Mouse (Mus musculus) olfactory bulb, adult 2 months (tissue): Measurements from ENCODE around the gene Ehbp1l1. TPM values are rescaled to one million over a fixed set of nuclear protein-coding genes. Genes with fewer than 3 reads are reported as not detected.

Source experiments
- H3K27ac ChIP-seq: fragments of 200-500 bp; 2 replicates; pipeline ENCODE4 v1.5.1; 2012; ENCODE audit warnings: low read depth, low read length; ENCODE audit not compliant: insufficient read depth
- H3K4me1 ChIP-seq: fragments of 200-500 bp; 2 replicates; pipeline ENCODE4 v1.6.1; 2012; ENCODE audit warnings: low read length; ENCODE audit not compliant: control insufficient read depth, insufficient read depth
- H3K4me3 ChIP-seq: fragments of 200-500 bp; 2 replicates; pipeline ENCODE4 v1.5.1; 2012; ENCODE audit warnings: mild to moderate bottlenecking, low read depth, low read length, moderate library complexity; ENCODE audit not compliant: insufficient read depth
- CTCF ChIP-seq: fragments of 200-500 bp; IDR thresholded peaks from 2 replicates; pipeline ENCODE4 v1.5.1; 2012; ENCODE audit warnings: low read depth, mild to moderate bottlenecking, low read length, moderate library complexity; ENCODE audit not compliant: insufficient read depth
- POLR2A ChIP-seq: fragments of 200-500 bp; IDR thresholded peaks from 2 replicates; pipeline ENCODE4 v1.6.1; 2012; ENCODE audit warnings: mild to moderate bottlenecking, low read depth, low read length, moderate library complexity; ENCODE audit not compliant: insufficient read depth
- WGBS: fragments of 180-500 bp; shearing (Covaris S2); methylation state at CpG from one replicate; pipeline ENCODE4 v1.1.7; 2018; 5-methylcytosine and 5-hydroxymethylcytosine counted together
- polyA plus RNA-seq: library from polyadenylated mRNA; stranded (reverse); fragments of >200 nt; gene quantifications from 2 replicates; pipeline ENCODE4 v1.2.4, GENCODE M21; 2012; ENCODE audit warnings: low replicate concordance; ENCODE audit not compliant: missing spikeins, insufficient read depth, insufficient read length

The Ehbp1l1 gene
- polyA plus RNA-seq, 1 experiment: not detected

DNA sequence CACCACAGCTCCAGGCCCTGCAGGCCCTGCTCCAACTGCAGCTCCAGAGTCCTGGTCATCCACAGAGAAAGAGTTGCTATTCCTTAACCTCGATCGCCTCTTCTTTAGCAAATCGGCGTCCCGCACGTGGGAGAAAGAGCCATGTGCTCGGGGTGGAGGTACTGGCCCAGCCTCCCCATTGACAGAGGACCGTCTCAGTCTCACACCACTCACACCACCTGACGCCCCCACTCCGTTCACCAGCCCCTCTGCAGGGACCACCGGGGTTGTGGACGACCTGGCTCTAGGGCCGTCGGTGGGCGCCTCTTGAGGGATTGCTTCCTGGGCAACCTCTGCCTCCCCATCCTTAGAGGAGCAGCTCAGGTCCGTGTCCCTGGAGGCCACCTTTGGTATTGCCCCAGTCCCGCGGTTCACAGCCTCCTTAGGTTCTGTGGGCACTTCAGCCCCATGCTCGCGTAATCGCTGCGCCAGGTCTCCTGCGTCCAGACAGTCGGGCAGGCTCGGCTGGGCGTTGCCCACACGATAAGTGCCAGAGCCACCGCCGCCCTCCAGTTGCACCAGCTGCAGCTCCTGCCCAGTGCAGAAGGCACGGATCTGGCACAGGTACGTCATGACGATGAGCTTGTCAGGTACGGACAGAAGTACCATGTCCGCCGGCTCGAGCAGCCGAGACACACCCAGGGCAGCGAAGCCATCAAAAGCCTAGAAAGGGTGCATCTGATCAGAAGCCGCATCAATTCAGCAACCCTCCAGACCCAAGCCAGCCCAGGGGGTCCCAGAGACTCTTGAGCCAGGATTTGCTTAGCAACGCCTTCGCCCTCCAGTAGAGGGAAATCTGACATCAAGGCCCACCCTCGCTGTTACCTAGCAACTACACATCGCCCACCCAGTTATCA lies 10.1 kb downstream of the Ehbp1l1 start:
- TF ChIP-seq POLR2A (no peak), CTCF (peak; percentile 50; the same call in 1 of the 2 replicates)
- Histone ChIP-seq H3K4me3 (peak overlapping the region; percentile 31), H3K27ac (no peak overlapping the region), H3K4me1 (peaks cover 24% of the 10 kb centered on the region)
- 26% methylated on average over 43 of the region's 43 CpGs for WGBS

DNA sequence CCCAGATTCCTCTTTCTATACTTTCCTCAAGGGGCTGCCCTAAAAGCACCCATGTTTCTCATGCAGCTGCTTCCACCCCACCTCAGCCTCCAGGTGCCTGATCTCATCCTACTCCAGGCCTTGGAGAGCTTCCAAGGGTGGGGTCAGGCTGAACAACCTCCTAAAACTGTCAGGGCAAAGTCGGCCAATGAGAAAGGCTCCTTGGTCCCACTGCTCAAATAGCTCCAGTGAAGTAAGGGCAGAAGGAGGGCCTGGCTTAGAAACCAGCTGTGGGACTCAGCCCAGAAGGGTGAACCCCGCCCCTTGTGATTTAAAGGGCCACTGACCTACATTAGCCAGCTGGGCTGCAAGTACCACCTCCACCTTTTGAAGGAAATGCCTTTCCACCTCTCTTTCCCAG lies 12.4 kb downstream of the Ehbp1l1 start:
- no peak overlapping the region for H3K4me3 ChIP-seq
- no peak overlapping the region for H3K27ac ChIP-seq
- WGBS: 16% methylated on average over 2 of the region's 2 CpGs
- TF ChIP-seq POLR2A: no peak
- no peak for TF ChIP-seq CTCF
- H3K4me1 ChIP-seq: peaks cover 24% of the 10 kb centered on the region

GRCm38 (mm10) chr19:5713255-5713654 lies 12.9 kb downstream of the Ehbp1l1 start:
- Histone ChIP-seq H3K27ac (no peak overlapping the region), H3K4me3 (no peak overlapping the region), H3K4me1 (peaks cover 24% of the 10 kb centered on the region)
- 73% methylated on average over 5 of the region's 5 CpGs for WGBS
- TF ChIP-seq CTCF: no peak
- no peak for TF ChIP-seq POLR2A

GRCm38 (mm10) chr19:5711907-5712460 lies 14.1 kb downstream of the Ehbp1l1 start:
- Histone ChIP-seq H3K4me3 (no peak overlapping the region), H3K27ac (no peak overlapping the region), H3K4me1 (peaks cover 20% of the 10 kb centered on the region)
- TF ChIP-seq POLR2A (no peak), CTCF (no peak)
- 92% methylated on average over 14 of the region's 14 CpGs for WGBS

- Histone ChIP-seq H3K4me3 (no peak overlapping the region), H3K4me1 (peaks cover 15% of the 10 kb centered on the region), H3K27ac (no peak overlapping the region)
- WGBS: 11% methylated on average over 3 of the region's 3 CpGs
- TF ChIP-seq POLR2A (no peak), CTCF (no peak)
Observed at GRCm38 (mm10) chr19:5711218-5711617, 14.9 kb downstream of the Ehbp1l1 start.

- Histone ChIP-seq H3K4me1 (peaks cover 8% of the 10 kb centered on the region), H3K4me3 (no peak overlapping the region), H3K27ac (no peak overlapping the region)
- TF ChIP-seq CTCF: no peak
- TF ChIP-seq POLR2A: no peak
- WGBS: 80% methylated on average over 8 of the region's 8 CpGs
Observed at GRCm38 (mm10) chr19:5710581-5710980, 15.5 kb downstream of the Ehbp1l1 start.

GRCm38 (mm10) chr19:5710068-5710467 lies 16.0 kb downstream of the Ehbp1l1 start:
- TF ChIP-seq POLR2A (no peak), CTCF (no peak)
- Histone ChIP-seq H3K4me3 (no peak overlapping the region), H3K4me1 (peaks cover 7% of the 10 kb centered on the region), H3K27ac (no peak overlapping the region)
- 91% methylated on average over 6 of the region's 6 CpGs for WGBS

DNA sequence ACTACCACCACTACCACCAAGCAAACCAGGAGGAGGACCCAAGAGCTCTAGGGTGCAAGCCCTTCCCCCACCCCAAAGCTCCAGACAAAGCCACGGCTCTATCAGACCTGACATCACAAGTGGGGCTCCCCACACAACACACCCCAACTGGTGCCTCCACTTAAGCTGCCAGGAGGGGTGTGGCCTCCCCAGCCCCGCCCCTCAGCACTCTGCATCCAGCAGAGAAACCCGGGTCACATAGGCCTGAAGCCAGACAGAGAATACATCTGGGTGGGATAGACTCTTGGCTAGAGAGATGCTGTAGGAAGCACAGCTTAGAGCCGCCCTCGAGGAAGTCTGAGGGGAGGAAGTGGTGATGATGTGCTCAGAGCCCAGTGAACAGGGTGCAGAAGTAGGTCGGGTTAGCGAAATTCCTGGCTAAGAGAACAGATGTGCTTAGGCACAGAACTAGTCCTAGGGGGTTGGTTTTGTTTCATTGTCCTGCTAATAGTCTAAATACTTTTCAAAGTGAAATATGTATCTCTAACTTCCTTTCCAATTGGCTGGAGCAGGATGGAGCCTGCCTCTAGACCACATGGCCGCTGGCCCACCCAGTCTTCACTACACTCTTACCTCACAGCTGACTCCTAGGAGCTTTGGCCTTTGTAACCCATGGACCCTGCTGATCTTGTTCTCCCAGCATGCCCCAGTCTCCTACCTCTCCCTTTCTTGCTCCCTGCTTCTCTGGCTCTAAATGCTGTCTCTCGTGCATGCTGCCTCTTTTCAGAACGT lies 21.1 kb downstream of the Ehbp1l1 start:
- TF ChIP-seq POLR2A (no peak), CTCF (no peak)
- Histone ChIP-seq H3K4me3 (no peak overlapping the region), H3K4me1 (peaks cover 9% of the 10 kb centered on the region), H3K27ac (no peak overlapping the region)
- 42% methylated on average over 10 of the region's 10 CpGs for WGBS
